Mouse (Mus musculus) liver, embryonic 14.5 days (tissue): Measurements from ENCODE around the gene Btbd11.

Experiments used
- CTCF ChIP-seq: IDR thresholded peaks from 2 replicates; pipeline ENCODE4 v1.5.1; 2016; ENCODE audit warnings: antibody characterized with exemption, low read depth, control low read depth
- EP300 ChIP-seq: IDR thresholded peaks from 2 replicates; pipeline ENCODE4 v1.6.1; 2016; ENCODE audit warnings: antibody characterized with exemption, low read depth

DNA sequence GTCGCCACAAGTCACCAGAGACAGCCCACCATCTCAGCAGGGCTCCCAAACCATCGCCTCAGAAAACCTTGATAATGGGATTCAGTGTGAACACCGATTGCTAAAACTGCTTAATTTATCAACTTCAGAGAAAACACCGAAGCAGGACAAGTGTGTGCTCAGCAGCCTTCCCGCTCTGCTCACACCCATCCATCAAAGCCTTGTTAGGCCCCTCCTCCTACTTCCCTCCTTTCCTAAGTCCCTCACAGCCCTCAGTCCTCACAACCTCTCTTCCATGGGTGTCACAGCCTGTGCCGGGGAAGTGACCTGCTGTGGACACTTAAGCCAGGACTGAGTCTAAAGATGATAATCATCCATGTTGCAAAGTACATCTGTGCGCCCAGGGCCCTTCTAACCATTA lies 251.0 kb downstream of the Btbd11 start:
- TF ChIP-seq EP300 (no peak), CTCF (no peak)
